Mouse (Mus musculus) neural tube, embryonic 14.5 days (tissue): ENCODE measurements around the gene Txndc9. TPM values are rescaled to one million over a fixed set of nuclear protein-coding genes. Genes with fewer than 3 reads are reported as not detected.

Experiments
- ATAC-seq: fragments of 200-750 bp; cut with Nextera tagmentation; 2 replicates; pipeline ENCODE4 v1.8.0; 2017; ENCODE audit warnings: low read depth, mild to moderate bottlenecking, moderate TSS enrichment, moderate library complexity
- H3K27ac ChIP-seq: fragments of 300-500 bp; sonication (generic); 2 replicates; pipeline ENCODE4 v1.5.1; 2014; ENCODE audit warnings: low read depth, mild to moderate bottlenecking, control low read depth, low read length, moderate library complexity, mixed read lengths
- H3K27me3 ChIP-seq: fragments of 300-500 bp; sonication (generic); 2 replicates; pipeline ENCODE4 v1.6.1; 2014; ENCODE audit warnings: low read length; ENCODE audit not compliant: control insufficient read depth, insufficient read depth
- H3K36me3 ChIP-seq: fragments of 300-500 bp; sonication (generic); 2 replicates; pipeline ENCODE4 v1.6.1; 2014; ENCODE audit warnings: low read length, mixed read lengths; ENCODE audit not compliant: control insufficient read depth, insufficient read depth
- H3K4me1 ChIP-seq: fragments of 300-500 bp; sonication (generic); 2 replicates; pipeline ENCODE4 v1.6.1; 2014; ENCODE audit warnings: low read length; ENCODE audit not compliant: control insufficient read depth, insufficient read depth
- H3K4me2 ChIP-seq: fragments of 300-500 bp; sonication (generic); 2 replicates; pipeline ENCODE4 v1.6.1; 2014; ENCODE audit warnings: mild to moderate bottlenecking, low read depth, low read length, control low read depth
- H3K4me3 ChIP-seq: fragments of 300-500 bp; sonication (generic); 2 replicates; pipeline ENCODE4 v1.5.1; 2014; ENCODE audit warnings: low read depth, low read length, control low read depth, mixed read lengths
- H3K9ac ChIP-seq: fragments of 300-500 bp; sonication (generic); replicated peaks from 2 replicates; pipeline ENCODE4 v1.6.1; 2014; ENCODE audit warnings: low read depth, mild to moderate bottlenecking, control low read depth, low read length, mixed read lengths
- H3K9me3 ChIP-seq: fragments of 300-500 bp; sonication (generic); 2 replicates; pipeline ENCODE4 v1.6.1; 2016; ENCODE audit warnings: low read length; ENCODE audit not compliant: control insufficient read depth
- WGBS: fragments of 180-500 bp; shearing (Covaris S2); extraction: QIAGEN DNeasy Blood & Tissue Kit; methylation state at CpG from one replicate; pipeline ENCODE4 v1.1.7; 2014; 5-methylcytosine and 5-hydroxymethylcytosine counted together
- polyA plus RNA-seq: library from polyadenylated mRNA; unstranded; fragments of >200 nt; fragmentation: Nextera tagmentation; extraction: Ambion mirVana; gene quantifications from 2 replicates; pipeline ENCODE4 v1.2.1, GENCODE M21; 2014

Txndc9 gene
- polyA plus RNA-seq, 1 experiment from 2014 or later = 147 TPM

DNA sequence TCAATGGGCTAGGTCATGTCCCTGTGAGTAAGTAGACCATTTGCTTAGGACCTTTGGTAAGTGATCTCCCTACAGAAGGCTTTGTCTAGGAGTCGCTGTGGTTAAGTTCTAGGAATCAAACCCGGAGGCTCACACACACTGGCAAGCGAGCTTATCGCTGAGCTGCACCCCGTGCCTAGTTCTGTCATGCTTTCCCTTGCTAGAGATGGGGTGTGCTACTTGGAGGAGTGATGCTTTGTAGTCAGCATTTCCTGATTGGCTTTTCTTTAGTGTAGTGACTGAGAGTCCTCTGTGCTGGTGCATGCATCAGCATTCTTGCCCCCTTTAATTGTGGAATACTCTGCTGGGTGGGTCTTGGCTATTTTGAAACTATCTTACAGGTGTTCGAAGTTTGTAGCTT lies 14.0 kb upstream of the Txndc9 start:
- no peaks in the 10 kb centered on the region for H3K9me3 ChIP-seq
- ATAC-seq = no peak
- 89% methylated on average over 6 of the region's 6 CpGs for WGBS
- H3K36me3 ChIP-seq = no peaks in the 10 kb centered on the region
- H3K9ac ChIP-seq = no peak overlapping the region
- H3K27me3 ChIP-seq = no peaks in the 10 kb centered on the region
- H3K4me3 ChIP-seq = no peak overlapping the region
- H3K4me1 ChIP-seq = no peaks in the 10 kb centered on the region
- H3K27ac ChIP-seq = no peak overlapping the region
- no peak overlapping the region for H3K4me2 ChIP-seq

DNA sequence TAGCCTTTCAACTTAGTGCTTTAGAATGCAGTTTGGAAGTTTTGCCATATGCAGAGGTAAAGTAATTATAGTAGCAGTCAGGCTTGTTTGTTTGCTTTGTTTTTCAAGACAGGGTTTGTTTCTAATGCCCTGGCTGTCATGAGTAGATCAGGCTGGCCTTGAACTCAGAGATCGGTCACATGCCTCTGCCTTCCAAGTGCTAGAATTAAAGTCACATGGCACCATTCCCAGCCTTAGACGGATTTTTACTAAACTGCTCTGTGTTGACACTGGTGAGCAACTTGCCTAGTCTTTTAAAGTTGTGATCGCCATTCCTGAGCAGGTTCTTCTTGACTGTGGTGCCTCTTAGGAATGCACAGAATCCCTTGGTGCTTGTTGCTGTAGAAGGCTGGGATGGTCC lies 9.0 kb upstream of the Txndc9 start:
- no peak overlapping the region for H3K4me2 ChIP-seq
- ATAC-seq = no peak
- no peak overlapping the region for H3K4me3 ChIP-seq
- 79% methylated on average over 3 of the region's 3 CpGs for WGBS
- no peak overlapping the region for H3K27ac ChIP-seq
- H3K9me3 ChIP-seq = no peaks in the 10 kb centered on the region
- no peaks in the 10 kb centered on the region for H3K27me3 ChIP-seq
- H3K36me3 ChIP-seq = no peaks in the 10 kb centered on the region
- H3K4me1 ChIP-seq = no peaks in the 10 kb centered on the region
- H3K9ac ChIP-seq = no peak overlapping the region

DNA sequence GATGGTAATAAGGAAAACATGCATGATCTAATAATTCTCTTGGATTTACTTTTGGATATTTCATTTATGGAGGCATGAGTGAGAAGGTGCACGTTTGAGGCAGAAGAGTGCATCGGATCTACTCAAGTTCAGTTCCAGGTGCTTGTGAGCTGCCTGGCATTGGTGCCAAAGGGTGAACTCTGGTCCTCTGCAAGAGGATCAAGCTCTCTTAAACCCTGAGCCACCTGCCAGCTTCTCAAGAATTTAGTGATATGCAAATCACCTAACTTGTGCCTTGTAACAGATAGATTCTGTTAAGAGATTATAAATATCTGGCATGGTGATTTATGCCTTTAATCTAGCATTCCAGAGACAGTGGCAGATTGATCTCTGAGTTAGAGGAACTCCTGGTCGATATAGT lies 5.4 kb upstream of the Txndc9 start:
- Histone ChIP-seq H3K27me3 (no peaks in the 10 kb centered on the region), H3K4me3 (no peak overlapping the region), H3K9ac (no peak overlapping the region), H3K4me2 (no peak overlapping the region), H3K9me3 (no peaks in the 10 kb centered on the region), H3K36me3 (no peaks in the 10 kb centered on the region), H3K4me1 (peaks cover 11% of the 10 kb centered on the region), H3K27ac (no peak overlapping the region)
- 87% methylated on average over 3 of the region's 3 CpGs for WGBS
- ATAC-seq = no peak

DNA sequence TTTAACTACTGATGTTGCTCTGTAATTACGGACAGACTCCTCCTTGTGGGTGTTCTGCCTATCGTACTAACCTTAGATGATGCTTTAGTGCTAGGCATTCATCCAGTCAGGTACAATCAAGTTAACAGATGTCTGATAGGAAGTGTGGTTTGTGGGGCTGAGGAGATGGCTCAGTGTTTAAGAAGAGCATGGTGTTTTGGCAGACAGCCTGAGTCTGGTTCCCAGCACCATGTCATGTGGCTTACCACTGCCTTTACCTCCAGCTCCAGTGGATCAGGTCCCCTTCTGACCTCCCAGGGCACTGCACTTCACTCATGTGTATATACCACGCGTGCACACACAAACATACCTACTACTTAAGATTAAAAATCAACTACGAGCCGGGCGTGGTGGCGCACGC lies 4.3 kb upstream of the Txndc9 start:
- WGBS = 94% methylated on average over 9 of the region's 9 CpGs

DNA sequence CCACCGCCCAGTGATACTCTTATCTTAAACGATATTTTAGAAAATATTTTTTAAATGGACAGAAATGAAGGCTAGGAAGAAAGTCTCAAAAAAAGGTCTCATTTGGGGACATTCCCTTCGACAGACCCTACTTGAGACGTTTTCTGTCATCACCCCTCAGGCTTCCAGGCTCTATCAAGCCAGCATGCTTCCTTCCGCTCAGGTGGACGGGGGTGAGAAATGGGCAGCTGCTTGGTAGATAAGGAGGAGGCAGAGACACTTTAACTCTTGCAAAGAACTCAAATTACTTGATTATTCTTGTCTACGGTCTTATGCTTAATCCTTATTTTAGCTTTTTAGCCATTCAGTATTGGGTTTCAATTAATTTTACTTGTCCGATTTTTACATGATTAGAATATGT lies 3.2 kb upstream of the Txndc9 start:
- Histone ChIP-seq H3K36me3 (no peaks in the 10 kb centered on the region), H3K9ac (no peak overlapping the region), H3K27me3 (no peaks in the 10 kb centered on the region), H3K4me3 (no peak overlapping the region), H3K27ac (no peak overlapping the region), H3K4me1 (peaks cover 15% of the 10 kb centered on the region), H3K9me3 (no peaks in the 10 kb centered on the region), H3K4me2 (no peak overlapping the region)
- 98% methylated on average over 8 of the region's 8 CpGs for WGBS
- ATAC-seq = no peak

More for the DNA sequence above, 4.3 kb upstream of the Txndc9 start:
- Histone ChIP-seq H3K27ac (no peak overlapping the region), H3K9ac (no peak overlapping the region), H3K36me3 (no peaks in the 10 kb centered on the region), H3K27me3 (no peaks in the 10 kb centered on the region), H3K9me3 (no peaks in the 10 kb centered on the region), H3K4me1 (peaks cover 11% of the 10 kb centered on the region), H3K4me3 (no peak overlapping the region), H3K4me2 (no peak overlapping the region)
- no peak for ATAC-seq

DNA sequence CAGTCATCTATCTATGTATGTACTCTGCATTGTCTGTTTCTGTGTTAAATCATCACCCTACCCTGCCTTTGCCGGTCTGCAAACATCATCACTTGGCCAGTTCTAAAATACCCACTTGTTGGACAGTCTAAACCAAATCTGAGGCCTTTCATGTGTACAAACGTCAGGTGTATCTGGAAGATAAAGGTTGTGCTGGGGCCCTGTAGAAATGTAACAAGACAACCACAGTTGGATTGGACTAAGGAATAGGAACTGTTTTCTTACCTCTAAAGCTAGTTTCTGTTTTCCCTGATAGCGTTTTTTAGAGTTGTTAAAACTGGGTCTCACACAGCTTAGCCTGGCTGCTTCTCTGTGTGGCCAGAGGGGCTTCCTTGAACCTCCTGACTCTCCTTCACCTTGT lies 1.9 kb upstream of the Txndc9 start:
- Histone ChIP-seq H3K4me1 (peaks cover 15% of the 10 kb centered on the region), H3K4me2 (no peak overlapping the region), H3K27me3 (no peaks in the 10 kb centered on the region), H3K4me3 (no peak overlapping the region), H3K36me3 (peaks cover 9% of the 10 kb centered on the region), H3K27ac (no peak overlapping the region), H3K9ac (no peak overlapping the region), H3K9me3 (no peaks in the 10 kb centered on the region)
- no peak for ATAC-seq
- 86% methylated on average over 3 of the region's 3 CpGs for WGBS

DNA sequence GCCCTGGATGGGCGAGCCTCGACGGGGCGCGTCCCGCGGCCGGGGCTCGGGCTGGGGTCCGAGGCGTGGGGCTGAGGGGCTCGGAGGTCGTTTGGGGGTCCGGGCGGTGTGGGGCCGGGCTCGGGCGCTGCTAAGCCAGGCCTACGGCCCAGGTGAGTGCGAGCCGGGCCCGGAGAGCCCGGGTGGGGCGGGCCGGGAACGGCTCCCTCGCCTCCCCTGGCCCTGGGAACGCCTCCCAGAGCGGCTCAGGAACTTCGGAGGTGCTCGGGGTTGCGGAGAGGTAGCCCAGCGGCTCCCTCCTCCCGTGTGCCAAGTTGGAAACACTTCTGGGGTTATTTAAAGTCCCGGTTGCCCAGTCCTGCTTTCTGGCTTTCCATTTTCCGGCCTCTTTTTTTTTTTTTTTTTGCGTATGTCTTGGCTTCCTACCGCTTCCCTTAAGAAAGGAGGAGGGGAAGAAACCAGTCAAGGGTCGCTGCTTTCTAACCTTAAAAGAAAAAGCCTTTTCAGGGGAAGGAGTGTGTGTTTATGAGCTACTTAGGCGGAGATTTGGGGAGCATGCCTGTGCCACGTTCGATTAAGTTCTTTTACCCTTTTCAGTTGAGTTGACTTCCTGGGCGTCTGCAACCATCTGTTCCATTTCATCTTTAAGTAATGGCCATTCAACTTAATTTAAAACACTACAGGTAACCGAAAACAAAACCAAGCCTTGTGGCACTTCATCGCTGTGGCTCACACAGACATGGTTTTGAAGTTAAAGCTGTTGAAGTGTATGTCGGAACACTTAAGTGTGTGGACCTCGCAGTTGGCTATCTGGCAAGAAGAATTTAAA lies 892 bp upstream of the Txndc9 start:
- no peaks in the 10 kb centered on the region for H3K27me3 ChIP-seq
- 4% methylated on average over 44 of the region's 47 CpGs for WGBS
- peak overlapping the region; percentile 83 for H3K9ac ChIP-seq
- H3K4me3 ChIP-seq = peak overlapping the region; percentile 85
- peak overlapping the region; percentile 91 for H3K4me2 ChIP-seq
- ATAC-seq = 0 out of 2 replicates have a peak, but pooled peaks have one; percentile 4
- peaks cover 19% of the 10 kb centered on the region for H3K36me3 ChIP-seq
- no peaks in the 10 kb centered on the region for H3K9me3 ChIP-seq
- peak overlapping the region; percentile 90 for H3K27ac ChIP-seq
- H3K4me1 ChIP-seq = peaks cover 15% of the 10 kb centered on the region

DNA sequence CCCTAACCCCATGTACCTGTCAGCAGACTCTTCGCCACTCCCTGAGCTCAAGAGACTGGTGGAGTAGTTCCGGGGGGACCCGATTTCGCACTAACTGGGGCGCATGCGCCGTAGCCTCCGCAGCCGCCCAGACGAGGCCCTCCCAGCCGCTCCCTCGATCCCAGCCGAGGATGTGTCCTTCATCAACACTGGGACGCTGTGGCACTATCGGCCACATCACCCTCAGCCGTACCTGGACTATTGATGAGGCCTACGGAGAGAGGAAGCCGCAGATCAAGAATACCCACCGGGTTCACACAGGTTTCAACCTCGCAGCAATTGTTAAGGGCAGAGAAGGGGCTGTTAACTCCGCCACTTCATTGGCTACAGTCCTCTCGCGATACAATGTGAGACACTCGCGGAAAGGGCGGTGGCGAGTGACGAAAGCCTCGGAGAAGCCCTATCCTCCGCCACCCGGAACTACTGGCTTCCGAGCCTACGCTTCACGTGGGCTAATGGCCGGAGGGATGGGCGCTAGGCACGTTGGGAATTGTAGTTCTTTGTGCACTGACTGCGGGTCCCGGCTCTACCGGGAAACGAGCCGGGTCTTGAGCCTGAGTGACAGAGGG lies 712 bp downstream of the Txndc9 start:
- peak; percentile 97 for ATAC-seq
- Histone ChIP-seq H3K9me3 (no peaks in the 10 kb centered on the region), H3K4me2 (peak overlapping the region; percentile 91), H3K36me3 (peaks cover 27% of the 10 kb centered on the region), H3K27ac (peak overlapping the region; percentile 96), H3K9ac (peak overlapping the region; percentile 83), H3K4me3 (peak overlapping the region; percentile 85), H3K4me1 (peaks cover 15% of the 10 kb centered on the region), H3K27me3 (no peaks in the 10 kb centered on the region)
- WGBS = under 1% methylated on average over 42 of the region's 42 CpGs

DNA sequence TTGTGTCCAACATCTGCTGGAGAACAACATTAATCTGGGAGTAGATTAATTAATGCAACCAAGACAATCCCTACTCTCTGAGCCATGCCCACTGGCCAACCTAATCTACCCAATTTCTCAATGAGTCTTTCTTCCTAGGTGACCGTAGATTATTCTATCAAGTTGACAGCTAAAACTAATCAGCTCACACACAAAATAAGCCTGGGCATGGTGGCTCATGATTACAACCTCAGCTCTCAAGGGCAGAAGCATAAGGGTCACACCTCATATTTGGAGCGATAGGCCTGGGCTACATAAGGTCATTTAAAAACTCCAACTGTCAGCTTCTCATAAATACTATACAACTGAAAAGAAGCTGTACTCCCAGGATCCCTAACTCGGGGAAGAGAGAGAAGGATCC lies 1.5 kb downstream of the Txndc9 start:
- H3K9me3 ChIP-seq = no peaks in the 10 kb centered on the region
- H3K36me3 ChIP-seq = peaks cover 28% of the 10 kb centered on the region
- no peak overlapping the region for H3K27ac ChIP-seq
- H3K4me2 ChIP-seq = peak overlapping the region; percentile 86
- no peak for ATAC-seq
- H3K4me1 ChIP-seq = peaks cover 15% of the 10 kb centered on the region
- no peaks in the 10 kb centered on the region for H3K27me3 ChIP-seq
- H3K9ac ChIP-seq = peak overlapping the region; percentile 83
- H3K4me3 ChIP-seq = peak overlapping the region; percentile 85
- WGBS = 47% methylated on average over 3 of the region's 3 CpGs
